Mouse (Mus musculus): ENCODE measurements around the gene Il10ra.
A peak's percentile ranks its signal among the peaks of the same experiment; 100 is the strongest.

The Il10ra gene

DNA sequence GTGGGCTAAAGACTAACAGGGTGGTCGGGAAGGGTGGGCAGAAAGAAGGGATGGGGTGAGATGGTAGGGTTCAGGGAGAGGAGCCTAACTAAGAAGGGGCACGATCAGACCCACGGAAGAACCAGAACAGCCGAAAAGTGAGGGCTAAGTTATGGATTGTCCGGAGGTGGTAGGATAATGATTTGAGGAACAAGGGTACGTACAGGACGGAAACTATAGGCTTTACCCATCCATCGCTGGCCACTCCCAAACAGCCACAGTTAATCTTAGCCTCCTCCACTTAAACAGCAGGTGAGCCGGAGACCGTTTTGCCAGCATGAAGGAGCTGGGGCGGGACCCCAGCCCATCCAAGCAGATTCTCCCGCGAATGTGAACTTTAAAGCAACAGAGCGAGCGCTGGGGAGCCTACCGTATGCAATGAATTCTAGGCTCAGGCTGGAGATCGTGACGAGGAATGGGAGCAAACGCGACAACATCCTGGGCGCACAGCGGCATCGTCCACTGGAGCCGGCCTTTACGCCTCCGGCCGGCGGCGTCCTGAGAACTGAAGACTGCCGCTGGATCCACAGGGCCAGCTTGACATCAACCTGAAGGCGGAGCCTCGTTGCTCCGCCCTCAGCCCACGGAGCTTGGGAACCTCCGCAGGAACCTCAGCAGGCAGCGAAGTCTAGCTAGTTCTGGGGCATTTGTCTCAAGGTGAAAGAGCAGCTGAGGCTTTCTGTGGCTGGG, at the start of gene Il10ra:
Gene Il10ra, minus strand, starts transcription at position 553 of the 729 bp plus-strand sequence.
- peak in 1 of 2 experiments; percentile 32 for DNase-seq (ENCODE audit: low read depth in 2 of 2, low spot score in 2 of 2)

DNA sequence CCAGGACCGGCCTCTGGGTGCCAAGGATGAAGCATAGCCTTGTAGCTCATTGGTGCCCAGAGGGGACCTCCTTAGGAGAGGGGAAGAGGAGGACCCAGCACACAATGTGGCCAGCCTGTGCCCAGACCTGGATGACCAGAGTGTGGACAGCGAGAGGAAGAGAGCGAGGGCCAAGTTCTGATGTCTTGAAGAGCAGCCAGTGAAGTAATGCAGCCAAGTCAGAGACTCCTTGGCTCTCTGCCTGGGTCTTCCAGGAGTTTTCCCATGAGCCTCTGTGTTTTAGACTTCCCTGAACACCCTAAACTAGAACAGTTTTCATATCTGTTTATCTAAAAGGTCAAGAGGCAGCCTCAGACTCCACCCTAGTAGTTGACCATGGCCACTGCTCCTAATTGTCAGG, 48.7 kb upstream of the Il10ra start:
- DNase-seq (ENCODE audit: low read depth in 2 of 2, low spot score in 2 of 2), result no peak

DNA sequence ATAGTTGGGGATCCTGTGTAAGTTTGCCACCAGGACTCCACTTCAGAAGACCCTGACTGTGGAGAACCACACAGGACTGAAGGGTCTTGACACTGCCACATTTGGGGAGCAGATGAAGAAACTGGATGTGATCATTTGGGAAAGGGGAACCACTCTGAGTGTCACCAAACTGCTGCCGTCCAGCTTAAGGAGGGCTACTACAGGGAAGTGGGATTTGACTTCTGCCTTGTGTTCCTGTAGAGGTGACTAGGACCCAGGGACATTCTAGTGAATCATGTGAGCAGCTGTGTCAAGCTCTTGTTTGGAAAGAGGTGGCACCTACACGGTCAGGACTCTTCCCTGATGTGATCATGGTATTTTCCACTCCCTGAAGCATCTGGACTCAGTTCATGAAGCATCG, 45.0 kb upstream of the Il10ra start:
- no peak for DNase-seq (ENCODE audit: low read depth in 2 of 2, low spot score in 2 of 2)

DNA sequence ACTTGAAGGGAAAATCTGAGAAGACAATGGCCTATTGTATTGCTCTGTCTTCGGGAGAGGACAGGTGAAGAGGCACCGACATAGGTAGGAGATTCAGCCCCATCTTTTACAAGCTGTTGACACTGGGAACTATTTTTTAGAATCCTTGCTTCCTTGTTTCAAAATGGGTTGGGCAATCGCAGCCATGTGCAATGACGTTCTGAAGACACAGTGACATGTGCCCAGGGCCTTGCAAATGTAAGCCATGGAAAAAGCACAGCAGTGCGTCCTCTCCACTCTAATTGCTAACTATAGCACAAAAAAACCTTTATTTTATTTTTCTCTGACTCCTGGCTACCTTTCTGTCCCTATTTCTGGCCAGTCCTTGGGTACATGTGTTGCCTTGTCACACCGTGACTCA, 42.9 kb upstream of the Il10ra start:
- DNase-seq (ENCODE audit: low read depth in 2 of 2, low spot score in 2 of 2), result no peak

DNA sequence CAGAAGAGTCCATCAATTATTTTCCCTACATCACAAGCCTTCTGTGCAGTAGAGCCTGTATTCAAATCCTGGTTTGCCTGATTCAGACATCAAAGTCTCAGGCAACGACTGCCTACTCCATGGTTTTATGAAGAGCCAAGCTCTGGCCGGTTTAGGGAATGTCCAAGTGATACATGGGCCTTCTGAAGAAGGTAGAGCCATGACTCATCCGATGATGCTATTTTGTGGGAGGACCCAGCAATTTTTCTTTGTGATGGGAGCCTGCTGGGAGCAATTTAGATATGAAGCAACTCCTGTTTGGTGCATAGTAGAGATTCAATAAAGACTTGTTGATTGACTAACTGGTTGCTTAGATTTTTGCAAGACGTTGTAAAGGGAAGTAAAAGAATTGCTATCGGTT, 39.6 kb upstream of the Il10ra start:
- no peak for DNase-seq (ENCODE audit: low read depth in 2 of 2, low spot score in 2 of 2)

DNA sequence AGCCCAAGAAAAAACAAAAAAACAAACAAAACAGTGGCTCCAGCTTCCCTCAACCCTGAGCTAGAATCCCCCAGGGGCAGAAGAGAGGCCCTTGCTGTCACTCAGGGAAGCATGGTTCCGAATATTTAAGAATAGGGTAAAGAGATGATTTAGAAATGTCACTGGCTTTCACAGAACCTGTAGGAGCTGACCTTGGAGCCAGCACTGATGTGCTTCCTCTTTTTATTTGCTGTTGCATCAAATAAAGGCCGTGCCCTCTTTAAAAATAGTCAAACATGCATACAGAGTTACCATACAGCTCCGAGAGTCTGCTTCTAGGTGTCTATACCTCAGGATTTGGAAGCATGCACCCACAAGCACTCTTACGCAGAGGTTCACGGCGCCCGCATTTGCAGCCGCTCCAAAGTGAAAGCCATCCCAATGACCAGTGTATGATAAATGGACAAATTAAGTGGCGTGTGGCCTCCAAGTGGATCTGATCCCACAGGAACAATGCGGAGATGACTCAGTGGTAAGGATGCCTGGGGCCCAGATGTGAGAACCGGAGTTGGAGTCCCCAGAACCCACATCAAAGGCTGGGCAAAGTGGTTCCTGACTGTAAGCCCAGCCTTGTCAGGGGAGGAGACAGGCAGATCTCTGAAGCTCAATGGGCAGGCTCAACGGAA, 37.9 kb upstream of the Il10ra start:
- no peak for DNase-seq (ENCODE audit: low read depth in 2 of 2, low spot score in 2 of 2)

DNA sequence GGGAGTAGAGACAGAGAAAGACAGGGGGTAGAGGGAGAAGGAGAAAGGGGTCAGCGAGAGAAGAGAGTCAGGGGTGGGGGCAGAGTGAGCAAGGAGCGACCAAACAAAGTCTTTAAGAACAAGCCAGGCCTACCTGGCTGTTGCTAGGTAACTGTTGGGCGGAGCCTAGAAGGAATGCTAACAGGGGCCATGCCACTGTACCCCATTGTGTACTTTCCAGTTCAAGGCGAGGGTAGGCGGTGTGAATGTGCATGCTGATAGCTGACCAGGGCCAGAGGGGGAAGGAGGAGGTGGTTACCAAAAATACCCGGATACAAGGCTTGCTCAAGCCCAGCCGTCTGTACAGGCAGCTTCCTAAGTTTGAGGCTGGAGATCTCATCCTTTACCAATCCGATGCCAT, 32.8 kb upstream of the Il10ra start:
- DNase-seq (ENCODE audit: low read depth in 2 of 2, low spot score in 2 of 2), result no peak

DNA sequence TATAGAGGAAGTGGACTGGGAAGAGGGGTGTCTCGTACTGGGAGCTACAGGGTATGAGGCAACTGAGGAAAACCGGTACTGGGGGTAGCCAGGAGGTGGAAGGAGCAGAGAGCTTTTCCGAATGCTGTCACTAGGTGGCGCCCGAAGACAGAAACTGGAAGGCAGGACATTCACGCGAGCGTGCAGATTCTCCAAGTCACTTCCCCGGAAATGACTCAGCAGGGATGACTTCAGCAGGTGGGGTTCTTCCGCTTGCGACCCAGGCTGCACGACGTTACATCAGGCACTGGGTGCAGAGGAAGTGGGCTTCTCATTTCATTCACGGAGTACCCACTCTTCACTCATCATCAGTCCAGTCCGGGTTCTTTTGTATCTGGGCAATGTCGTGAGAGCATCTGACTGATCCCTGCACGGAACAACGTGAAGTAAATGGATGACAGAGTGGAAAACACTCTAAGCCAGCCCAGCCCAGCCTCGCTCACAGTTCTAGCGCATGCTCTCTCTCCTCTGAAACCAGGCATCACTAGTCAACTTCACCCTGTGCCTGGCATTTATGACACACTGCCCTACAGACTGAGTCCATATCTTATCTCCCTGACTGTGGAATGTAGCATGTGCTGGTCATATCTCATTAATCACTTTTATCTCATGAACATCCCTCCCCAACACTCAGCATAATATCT, 31.6 kb upstream of the Il10ra start:
- DNase-seq (ENCODE audit: low read depth in 2 of 2, low spot score in 2 of 2), result peak; percentile 91 to 97

DNA sequence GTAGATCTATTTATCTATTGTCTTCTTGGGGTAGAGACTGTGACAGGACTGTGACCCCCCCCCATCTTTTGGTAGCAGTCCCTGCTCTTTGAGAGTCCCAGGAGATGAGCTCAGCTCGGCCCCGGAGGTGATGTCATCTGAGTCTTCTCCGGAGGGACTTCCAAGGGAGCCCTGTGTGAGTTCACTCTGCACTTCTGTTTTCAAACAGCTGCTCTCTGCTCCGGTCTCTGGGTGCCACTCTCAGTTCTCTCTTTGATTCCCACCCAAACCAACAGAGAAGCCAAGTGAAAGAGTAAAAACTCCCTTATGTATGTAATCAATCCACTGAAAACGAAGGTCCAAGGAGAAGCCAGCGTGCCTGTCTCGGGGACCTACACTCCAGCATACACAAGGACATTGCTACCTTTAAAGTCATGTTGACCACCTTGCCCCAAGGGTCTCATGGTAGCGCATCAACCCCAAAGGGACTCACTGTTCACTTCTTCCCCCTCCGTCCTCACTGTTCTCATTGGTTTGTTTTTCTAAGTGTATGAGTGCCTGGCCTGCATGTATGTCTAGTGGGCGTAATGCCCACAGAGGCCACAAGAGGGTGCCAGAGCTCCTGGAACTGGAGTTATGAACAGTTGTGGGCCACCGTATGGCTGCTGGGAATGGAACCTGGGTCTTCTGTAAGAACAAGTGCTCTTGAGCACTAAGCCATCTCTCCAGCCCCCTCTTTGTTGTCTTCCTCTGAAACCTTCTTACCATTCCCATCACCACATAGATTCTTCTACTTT, 30.5 kb upstream of the Il10ra start:
- peak; percentile 42 to 62 for DNase-seq (ENCODE audit: low read depth in 2 of 2, low spot score in 2 of 2)

DNA sequence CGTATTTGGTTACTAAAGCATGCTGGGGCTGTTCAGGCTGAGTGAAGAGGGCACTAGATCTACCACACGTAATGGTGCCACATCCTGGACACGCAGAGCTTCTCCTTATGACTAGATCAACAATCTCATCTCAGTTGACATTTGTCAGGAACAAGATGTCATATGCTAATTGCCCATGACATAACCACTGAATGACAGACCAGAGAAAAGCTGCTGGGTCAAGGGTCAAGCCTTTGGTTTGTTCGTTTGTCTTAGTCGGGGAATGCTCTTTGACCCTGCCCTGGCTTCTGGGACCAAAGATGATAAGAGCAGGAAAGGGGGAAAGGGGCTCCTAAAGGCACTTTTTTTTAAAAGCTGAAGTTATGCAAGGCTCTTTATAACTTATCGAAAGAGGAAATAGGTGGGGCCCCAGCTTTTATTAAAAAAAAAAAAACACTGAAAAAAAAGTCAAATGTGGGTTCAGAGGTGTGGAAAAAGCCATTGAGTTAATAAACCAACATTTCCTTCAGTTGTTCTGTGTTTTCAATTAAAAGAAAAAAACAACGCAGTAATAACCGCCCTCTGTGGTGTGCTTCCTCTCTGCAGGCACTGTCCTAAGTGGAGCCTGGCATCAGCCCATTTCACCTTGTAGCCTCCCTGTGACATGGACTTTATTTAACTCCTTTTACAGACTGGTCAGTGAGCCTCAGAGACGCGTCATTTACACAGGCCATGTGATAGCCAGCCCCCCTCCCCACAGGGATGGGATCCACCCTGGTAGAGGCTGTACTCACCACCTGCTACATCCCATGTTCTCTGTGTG, 25.5 kb upstream of the Il10ra start:
- no peak for DNase-seq (ENCODE audit: low read depth in 2 of 2, low spot score in 2 of 2)

DNA sequence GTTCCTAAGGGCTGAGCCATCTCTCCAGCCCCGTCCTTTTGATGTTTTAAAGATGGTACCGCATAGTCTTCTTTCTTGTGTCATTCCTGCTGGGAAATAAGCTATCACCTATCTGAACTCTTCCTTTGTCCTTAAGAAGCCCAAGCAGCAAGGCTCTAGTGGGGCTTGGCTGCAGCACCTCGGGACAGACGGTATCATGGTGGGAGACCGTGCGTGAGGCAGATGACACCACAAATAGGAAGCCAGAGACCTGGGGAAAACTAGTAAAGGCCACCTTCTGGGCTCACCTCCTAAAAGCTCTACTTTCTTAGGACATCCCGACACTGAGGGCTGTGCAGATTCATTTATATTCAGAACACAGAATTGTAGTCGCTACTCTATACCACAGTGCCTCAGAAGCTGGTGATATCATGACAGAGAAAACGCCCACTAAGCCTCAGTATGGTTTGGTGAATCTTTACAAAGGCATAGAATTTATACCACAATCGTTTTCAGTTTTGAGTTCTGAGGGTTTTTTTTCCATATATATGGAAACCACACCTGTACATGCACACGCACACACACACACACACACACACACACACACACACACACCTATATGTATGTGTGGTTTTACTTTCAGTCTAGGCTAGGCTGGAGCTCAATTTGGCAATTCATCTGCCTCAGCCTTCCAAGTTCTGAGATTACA, 22.7 kb upstream of the Il10ra start:
- DNase-seq (ENCODE audit: low read depth in 2 of 2, low spot score in 2 of 2), result no peak

DNA sequence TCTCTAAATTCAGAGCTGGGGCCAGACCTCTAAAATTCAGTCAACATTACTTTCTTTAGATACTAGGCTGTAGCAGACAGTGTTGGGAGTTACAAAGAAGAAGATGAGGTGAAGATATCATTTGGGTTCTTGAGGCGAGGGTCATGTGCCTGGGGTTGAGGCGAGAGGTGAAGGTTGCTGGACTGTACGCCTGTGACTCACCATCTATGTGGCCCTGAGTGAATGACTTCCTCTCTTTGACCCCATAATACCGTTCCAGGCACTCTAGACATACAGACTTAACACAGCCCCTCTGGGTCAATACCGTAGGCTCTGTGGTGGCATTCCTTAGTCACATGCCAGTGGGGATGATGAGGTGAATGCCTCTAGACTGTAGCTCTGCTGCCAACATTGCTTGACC, 13.5 kb upstream of the Il10ra start:
- no peak for DNase-seq (ENCODE audit: low read depth in 2 of 2, low spot score in 2 of 2)

DNA sequence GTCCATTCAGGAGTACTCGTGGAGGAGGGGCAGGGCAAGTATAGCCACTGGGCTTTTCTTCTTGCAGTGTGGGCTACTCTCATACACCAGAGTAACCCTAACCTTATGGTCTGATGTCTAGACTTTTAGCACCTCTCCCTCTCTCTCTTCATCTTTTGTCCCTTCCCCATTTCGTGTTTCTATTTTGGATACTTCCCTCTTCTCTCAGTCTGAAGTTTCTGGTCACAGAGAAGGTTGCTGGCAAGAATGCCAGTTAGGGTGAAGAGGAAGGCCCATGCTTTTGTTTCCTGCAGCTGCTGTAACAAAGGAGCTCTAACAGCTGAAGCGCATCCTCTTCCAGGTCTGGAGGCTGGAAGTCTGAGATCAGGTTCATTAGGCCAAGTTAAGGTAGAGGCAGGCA, 11.9 kb upstream of the Il10ra start:
- no peak for DNase-seq (ENCODE audit: low read depth in 2 of 2, low spot score in 2 of 2)

DNA sequence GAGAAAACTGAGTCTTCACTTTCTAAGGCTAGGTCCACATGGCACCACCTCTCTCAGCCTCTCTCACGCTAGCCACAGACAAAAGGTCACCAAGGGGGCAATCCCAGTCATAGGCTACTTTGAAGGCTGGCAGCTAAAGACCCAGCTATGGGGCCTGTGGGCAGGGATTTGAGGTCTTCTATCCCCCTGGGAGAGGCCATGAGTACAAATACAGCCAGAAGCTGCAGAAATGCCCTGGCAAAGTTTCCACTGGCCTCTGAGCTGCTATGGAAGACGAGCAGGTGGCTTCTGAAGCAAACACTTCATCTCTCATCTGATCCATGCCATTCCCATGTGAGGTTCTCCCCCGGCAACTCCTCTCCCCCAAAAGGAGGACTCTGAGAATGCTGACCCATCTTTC, 11.1 kb upstream of the Il10ra start:
- no peak for DNase-seq (ENCODE audit: low read depth in 2 of 2, low spot score in 2 of 2)

DNA sequence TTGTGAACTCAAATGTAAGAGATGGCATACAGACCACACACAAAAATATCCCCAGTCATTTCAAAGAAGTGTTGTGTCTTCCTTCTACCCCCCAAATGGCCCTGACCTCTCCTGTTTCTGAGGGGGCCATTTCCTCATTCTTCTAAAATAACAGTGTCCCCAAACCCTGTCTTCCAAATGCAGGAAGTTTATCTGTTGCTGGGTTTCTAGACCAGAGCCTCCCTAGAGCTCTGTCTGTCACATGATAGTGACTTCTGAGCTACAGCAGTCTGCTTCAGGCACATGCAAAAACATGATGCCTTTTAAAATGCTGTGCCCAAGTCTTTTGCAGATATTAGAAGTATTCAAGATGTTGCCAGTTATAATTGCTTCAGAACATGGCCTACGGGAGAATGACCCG, 5.7 kb upstream of the Il10ra start:
- DNase-seq (ENCODE audit: low read depth in 2 of 2, low spot score in 2 of 2), result no peak

DNA sequence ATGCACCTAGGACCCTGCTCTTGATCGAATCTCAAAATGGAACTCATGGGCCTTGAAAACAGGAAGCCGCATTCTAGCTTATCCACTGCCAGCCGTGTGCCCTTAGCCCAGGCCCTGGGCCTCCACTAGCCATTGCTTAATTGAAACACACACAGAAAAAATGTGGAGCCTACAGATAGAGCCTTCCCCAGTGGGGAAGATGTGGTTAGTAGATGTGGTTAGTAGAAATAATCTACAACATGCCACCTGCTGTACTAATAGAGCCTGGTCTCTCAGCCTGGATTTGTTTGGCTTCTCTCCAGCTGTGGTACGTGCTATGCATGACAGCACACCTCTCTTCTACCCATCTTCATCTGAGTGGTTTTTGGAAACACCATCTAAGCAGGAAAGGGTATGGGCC, 5.3 kb upstream of the Il10ra start:
- no peak for DNase-seq (ENCODE audit: low read depth in 2 of 2, low spot score in 2 of 2)

DNA sequence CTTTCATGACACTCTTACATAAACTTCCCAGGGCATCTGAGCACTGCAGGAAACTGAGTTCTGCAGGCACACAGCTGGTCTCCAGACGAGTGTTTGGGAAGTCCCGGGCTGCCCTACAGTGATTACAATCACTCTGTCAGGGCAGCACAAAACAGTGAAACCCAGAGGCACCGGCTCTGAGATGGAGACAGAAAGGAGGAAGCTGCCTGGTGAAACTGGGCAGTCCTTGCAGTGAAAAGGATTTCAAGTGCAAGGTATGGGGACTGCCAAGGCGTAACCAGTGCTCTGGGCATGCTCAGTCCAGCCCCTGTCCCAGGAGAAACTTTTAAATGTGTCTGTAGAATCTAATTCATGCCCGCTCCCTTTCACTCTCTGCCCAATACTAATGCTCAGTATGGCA, 3.3 kb upstream of the Il10ra start:
- no peak for DNase-seq (ENCODE audit: low read depth in 2 of 2, low spot score in 2 of 2)

DNA sequence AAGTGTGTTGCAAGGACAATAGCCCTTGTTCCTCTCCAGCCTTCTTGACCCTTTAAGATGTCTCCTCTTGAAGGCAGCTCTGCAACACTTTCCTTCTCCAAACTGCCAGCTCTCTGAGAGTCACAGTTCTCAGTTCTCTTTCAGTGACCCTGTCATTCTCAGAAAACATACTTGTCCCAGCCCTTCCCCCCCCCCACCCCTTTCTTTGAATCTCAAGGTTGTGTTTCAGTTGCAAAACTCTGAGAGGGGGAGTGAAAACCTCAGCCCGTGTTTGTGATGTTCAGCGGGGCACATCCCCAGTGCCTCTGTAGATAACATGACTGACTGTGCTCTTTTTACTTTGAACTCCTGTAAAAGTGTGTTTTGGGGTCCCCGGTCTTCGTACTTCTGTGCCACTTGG, 870 bp downstream of the Il10ra start:
- peak in 1 of 2 experiments; percentile 18 for DNase-seq (ENCODE audit: low read depth in 2 of 2, low spot score in 2 of 2)

DNA sequence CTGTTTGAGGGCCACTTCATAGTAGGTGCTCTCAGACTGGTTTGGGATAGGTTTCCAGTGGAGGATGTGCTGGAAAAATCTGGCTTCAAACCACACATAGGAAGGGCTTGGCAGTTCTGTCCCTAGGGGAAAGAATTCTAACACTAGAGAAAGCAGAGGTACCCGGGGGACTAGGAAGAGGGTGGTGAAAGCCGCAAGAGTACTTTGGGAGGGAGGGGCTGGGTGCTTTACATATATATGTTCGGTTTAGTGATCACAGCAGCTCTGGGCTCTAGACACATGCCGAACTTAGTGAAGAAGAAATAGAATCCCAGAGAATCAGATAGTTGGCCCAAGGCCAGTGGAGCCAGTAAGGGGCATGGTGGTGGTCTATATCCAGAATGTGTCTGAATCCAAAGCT, 1.9 kb downstream of the Il10ra start:
- DNase-seq (ENCODE audit: low read depth in 2 of 2, low spot score in 2 of 2), result no peak

DNA sequence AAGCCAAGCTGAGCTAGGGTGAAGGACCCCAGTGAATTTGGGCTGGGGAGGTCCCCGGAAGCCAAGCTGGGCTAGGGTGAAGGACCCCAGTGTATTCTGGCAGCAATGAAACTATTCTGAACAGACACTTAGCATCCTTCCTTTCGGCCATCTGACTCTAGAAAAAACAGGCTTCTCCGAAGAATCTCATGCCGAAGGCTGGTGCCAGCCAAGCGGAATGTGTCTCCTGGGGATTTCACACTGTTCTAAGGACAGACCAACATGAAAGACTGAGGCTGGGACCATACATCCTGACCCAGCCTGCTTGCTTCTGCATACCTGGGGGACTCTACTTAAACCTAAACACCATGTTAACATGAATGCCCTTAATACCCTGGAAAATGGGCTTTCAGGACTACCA, 7.1 kb downstream of the Il10ra start:
- no peak for DNase-seq (ENCODE audit: low read depth in 2 of 2, low spot score in 2 of 2)

Measured in CD8-positive naive resting alpha-beta T cell, adult 2 months (primary cell).